Mouse (Mus musculus): Measurements from ENCODE around the gene Stpg4. TPM values are rescaled to one million over a fixed set of nuclear protein-coding genes. Genes with fewer than 3 reads are reported as not detected.

Gene Stpg4
- polyA plus RNA-seq (2015; fragmentation: Nextera tagmentation; extraction: Ambion mirVana), result not detected in 2 replicates

DNA sequence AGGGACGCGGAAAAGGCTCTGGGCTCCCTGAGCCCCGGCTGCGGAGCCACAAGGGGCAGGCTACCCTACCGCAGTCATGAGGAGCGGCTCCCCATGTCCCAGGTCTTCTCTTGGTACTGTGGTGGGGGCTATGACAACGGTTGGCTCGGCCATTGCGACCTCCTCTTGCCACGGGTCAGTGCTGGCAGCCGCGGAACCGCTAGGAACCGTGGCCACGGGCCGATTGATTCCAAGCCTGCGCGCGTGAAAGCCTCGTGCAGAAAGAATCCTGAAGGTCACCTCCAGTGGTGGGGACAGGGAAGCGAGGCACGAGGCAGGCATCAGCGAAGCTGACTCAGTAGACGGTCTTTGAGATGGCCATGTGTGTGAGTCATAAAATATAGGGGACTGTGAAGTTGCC is at the start of gene Stpg4:
TSS of gene Stpg4 (minus strand) at position 231 of the 400 bp plus-strand sequence.

DNA sequence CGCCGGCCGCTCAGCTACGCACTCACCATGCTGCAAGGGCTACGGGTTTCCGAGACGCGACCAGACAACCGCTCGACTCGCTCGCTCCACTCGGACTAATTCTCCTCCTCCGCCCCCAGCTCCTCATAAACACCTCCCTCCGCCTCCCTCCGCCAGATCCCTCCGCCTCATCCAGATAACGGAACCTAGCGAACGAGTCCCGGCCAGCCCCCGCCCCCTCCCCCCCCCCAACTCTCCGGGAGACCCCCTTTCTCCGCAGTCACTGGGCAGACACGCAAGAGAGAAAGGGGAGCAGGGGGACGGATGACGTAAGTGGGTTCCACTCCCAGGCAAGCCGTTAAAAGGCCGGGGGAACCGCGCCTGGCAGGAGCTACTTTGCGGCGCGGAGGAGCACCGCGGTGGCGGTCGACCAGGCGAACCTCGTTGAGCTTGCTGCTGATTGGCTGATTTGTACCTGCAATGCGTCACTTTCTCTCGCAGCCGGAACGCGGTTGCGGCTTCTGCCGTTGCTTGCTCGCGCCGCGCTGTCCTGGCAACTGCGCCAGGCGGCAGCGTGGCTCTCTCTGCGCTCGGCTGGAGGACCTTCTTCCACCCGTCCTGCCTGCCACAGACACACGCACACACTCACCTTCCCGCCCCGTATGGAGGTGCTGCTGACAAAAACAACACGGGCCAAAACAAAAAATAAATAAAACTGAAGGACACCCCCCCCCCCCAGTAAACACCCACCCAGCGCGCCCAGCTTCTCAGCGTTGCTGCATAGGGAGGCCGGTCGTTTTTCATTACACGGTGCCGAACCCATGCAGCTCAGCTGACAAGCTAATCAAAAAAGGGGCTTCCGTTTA is 19.4 kb upstream of the Stpg4 start, which contains the start of gene Calm2:
TSS of gene Calm2 (minus strand) at position 169 of the 845 bp plus-strand sequence.

Other genes starting within 250 kb of the Stpg4 start
- 38.5 and 47.9 TPM in 2 replicates for gene Mcfd2, start 161.8 kb downstream of the Stpg4 start, polyA plus RNA-seq (2015; fragmentation: Nextera tagmentation; extraction: Ambion mirVana)
- 19.6 and 23.8 TPM in 2 replicates for gene Ttc7, start 144.9 kb downstream of the Stpg4 start, polyA plus RNA-seq (2015; fragmentation: Nextera tagmentation; extraction: Ambion mirVana)
- gene Calm2, start 19.2 kb upstream of the Stpg4 start, polyA plus RNA-seq (2015; fragmentation: Nextera tagmentation; extraction: Ambion mirVana), result 447 and 464 TPM in 2 replicates
- gene Epcam, start 208.2 kb upstream of the Stpg4 start, polyA plus RNA-seq (2015; fragmentation: Nextera tagmentation; extraction: Ambion mirVana), result 1.3 and 1.4 TPM in 2 replicates
- gene Msh2, start 244.6 kb upstream of the Stpg4 start, polyA plus RNA-seq (2015; fragmentation: Nextera tagmentation; extraction: Ambion mirVana), result 36.1 and 37.1 TPM in 2 replicates

Measured in spleen, postnatal 0 days (tissue).